Mouse (Mus musculus) common myeloid progenitor, adult 5-6 weeks (primary cell): ENCODE results near the gene Kcnq1. TPM values are rescaled to one million over a fixed set of nuclear protein-coding genes. Genes with fewer than 3 reads are reported as not detected.

Source experiments
- ATAC-seq: replicated peaks from 2 replicates; pipeline ENCODE4 v1.8.0; 2016; ENCODE audit warnings: low read depth, mild to moderate bottlenecking, moderate TSS enrichment, inconsistent platforms; ENCODE audit not compliant: poor library complexity, severe bottlenecking
- total RNA-seq: library from RNA; stranded (forward); fragments of 200-1000, 187-1606 nt; gene quantifications from 2 replicates; pipeline ENCODE4 v1.2.3, GENCODE M21; 2017

The Kcnq1 gene
- total RNA-seq, 1 experiment from 2014 or later: not detected

GRCm38 (mm10) chr7:143469946-143470345, 363.8 kb downstream of the Kcnq1 start:
- ATAC-seq: peak; percentile 52

GRCm38 (mm10) chr7:143473347-143474101, 367.4 kb downstream of the Kcnq1 start, which contains the start of gene Slc22a18:
TSS of gene Slc22a18 (plus strand) at chr7:143473736.
- ATAC-seq: peak; percentile 74

GRCm38 (mm10) chr7:143474811-143475210, 368.6 kb downstream of the Kcnq1 start:
- peak; percentile 27; the same call in 1 of the 2 replicates for ATAC-seq

- ATAC-seq: 0 out of 2 replicates have a peak, but pooled peaks have one; percentile 12
These were observed 369.7 kb downstream of the Kcnq1 start for GRCm38 (mm10) chr7:143475876-143476275.

Other genes with a start within 250 kb of the Kcnq1 start
- not detected in 2 replicates for gene Th, start 175.2 kb upstream of the Kcnq1 start, total RNA-seq
- gene Ascl2, start 137.1 kb upstream of the Kcnq1 start, total RNA-seq: 0.27 TPM in 1 of 2 replicates, not detected in the other
- 115 and 119 TPM in 2 replicates for gene Tspan32, start 101.3 kb upstream of the Kcnq1 start, total RNA-seq
- gene Cd81, start 53.6 kb upstream of the Kcnq1 start, total RNA-seq: 187 and 210 TPM in 2 replicates
- 25.3 and 25.5 TPM in 2 replicates for gene Tssc4, start 37.1 kb upstream of the Kcnq1 start, total RNA-seq
- not detected in 2 replicates for gene Trpm5, start 11.7 kb upstream of the Kcnq1 start, total RNA-seq